Mouse (Mus musculus) MN1 (cell line): ENCODE measurements at regions not wholly inside any gene's neighbourhood (a gene's known extent, or its start where the extent isn't known, plus 50 kb on each side); places are given as distances from the start of the nearest gene placed in this dataset.
A peak's percentile ranks its signal among the peaks of the same experiment; 100 is the strongest.
"Not testable (repeated sequence)": the region's sequence is repeated elsewhere in the genome, so short reads cannot be mapped to it uniquely, and the experiment has no call there.

Experiments used
- DNase-seq: peaks from one replicate; pipeline ENCODE4 v3.0.0-alpha.2; 2016; ENCODE audit warnings: low spot score

DNA sequence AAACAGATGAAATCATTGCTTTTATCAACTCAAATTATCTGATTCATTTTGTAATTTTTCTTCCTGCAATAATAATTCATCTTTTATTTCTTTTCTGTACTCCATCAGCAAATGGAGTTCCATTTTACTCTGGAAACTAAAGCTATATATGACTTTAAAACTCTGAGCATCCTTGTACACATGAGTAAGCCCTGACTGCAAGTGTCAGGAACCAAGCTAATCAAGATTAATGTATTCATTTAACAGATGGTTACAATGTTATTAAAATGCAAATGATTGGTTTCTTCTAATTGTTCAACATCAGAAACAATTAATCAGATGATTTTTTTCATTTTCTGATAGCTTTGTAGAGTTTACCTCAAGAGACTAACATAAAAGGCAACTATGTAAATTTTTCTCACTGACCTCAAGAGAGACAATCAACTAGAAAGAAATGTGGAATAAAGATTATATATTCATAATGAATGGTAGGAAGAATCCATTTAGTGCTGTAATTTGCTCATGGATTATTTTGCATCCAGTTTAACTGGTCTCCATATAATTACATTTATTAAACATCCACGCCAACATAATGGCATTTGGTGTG lies 1064.5 kb downstream of the Basp1 start:
- no peak for DNase-seq

DNA sequence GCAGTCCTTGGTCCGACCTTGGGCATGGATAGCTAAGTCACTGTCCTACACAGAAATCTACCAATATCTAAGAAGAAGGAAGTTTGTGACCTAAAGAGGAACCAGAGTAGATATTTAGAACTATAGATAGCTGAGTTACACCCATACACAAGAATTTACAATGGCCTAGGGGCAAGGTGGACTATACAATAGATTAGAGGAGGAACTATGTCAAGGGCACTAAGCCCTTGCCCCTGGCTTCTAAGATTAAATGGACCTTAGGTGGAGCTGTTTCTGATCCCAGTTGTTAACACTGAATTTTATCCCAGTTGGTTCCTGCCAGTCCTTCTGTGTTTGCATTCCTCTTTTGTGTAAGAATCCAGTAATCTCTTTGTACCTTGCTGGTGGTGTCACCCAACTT lies 1077.7 kb downstream of the Basp1 start:
- DNase-seq: not testable (repeated sequence)

DNA sequence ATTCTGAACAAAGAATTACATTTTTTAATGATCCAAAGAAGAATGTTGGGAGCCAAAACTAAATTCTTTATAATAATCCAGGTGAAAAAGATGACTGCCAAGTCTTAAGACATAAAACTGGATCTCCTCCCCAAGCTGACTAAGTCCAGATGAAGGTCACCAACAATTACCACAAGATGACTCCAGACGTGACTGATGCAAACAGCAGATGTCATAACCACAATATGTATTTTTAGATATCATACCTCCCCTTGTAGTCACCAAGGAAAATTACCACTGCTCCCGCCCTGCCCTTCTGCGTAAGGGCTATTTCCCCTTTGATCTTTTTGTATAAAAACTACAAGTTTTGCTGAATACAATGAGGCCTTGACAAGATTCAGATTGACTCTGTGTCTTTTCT lies 1110.4 kb downstream of the Basp1 start:
- not testable (repeated sequence) for DNase-seq

DNA sequence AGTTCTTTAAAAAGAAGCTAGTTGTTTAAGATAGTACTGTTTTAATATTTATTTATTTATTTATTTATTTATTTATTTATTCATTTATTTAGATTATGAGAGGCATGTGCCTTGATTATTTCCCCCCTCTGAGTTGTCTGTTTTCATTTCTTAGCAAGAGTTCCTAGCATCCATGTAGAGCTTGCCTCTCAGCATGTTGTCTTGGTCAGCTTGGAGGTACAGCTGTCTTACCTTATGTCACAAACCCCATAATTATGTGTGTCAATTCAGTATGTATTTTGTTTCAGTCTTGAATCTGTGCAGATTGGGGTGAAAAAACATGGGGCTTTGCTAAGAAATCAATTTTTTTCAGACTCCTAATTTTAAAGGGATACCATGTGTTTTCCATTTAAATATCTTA lies 1116.3 kb downstream of the Basp1 start:
- DNase-seq: no peak

DNA sequence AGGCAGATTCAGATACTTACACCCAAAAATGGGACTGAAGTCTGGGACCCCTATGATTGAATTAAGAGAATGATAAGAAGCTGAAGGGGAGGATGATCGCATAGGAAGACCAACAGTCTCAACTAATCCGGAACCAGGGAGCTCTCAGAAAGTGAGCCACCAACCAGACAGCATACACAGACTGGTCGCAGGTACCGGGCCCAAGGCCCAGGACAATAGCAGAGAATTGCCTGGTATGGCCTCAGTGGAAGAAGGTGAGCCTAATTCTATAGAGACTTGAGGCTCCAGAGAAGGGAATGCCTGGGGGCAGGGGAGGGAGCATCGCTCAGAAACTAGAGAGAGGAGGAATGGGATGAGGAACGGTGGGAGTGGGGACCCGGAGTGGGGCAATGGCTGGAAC lies 1116.8 kb downstream of the Basp1 start:
- DNase-seq: no peak

DNA sequence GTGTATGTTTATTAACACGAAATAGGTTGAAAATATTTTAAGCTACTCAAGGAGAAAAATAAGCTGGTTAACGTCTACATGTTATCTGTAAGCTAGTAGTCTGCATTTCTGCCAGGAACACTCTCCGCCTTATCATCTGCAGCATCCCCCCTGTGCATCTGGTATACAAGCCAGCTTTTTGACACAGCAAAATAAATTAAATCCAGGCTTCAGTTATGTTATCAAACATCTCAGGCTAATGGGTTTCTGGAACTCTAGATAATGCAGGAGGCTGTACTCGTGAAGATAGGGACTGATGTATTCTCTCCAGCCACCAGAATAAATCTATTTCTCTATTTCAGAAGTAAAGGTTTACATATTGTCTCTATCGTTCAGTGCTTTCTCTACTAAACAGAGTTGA lies 1138.5 kb downstream of the Basp1 start:
- peak; percentile 59 for DNase-seq

DNA sequence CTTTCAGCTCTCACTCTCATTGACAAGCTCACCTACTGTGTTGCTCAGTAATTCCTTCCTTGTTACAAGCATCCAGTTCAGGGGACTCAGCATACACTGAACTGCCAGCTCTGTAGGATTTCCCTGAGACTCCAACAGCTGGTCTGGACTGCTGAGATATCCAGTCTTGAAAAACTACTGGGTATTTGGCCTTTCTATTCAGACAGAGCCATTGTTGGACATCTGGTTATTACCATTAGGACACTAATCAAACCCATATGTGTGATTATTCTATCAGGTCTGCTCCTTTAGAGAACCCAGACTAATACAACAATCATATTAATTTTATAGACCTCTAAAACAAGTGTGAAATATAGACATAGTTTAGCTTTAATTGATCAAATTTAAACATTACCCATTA lies 1146.2 kb downstream of the Basp1 start:
- DNase-seq: peak; percentile 62
